Mouse (Mus musculus): ENCODE data around the gene Olfr11. TPM values are rescaled to one million over a fixed set of nuclear protein-coding genes. Genes with fewer than 3 reads are reported as not detected.

The Olfr11 gene
- total RNA-seq (2021): not detected

DNA sequence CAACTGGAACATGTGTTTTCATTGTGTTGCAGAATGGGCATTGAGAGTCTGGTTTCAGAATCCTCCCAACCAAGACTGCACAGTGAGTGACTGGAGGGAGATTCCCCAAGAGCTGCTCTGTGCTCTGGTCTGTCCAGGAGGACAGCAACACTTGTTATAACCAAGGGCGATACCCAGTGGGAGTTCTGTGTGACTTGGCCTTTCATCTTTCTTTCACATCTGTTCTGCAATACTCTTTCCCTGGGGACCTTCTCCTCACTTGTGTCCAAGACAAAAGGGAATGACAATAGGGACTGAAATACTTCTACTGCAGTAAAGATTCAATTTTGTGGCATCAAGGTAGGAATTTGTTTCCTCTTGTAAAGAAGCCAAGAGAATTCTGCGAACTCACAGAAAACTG is at the start of gene Olfr11:
Olfr11 (minus strand) TSS at position 101 of the 400 bp plus-strand sequence.
- DNase-seq: no peak

- no peak for DNase-seq
Observed at GRCm38 (mm10) chr13:21677305-21677704, 35.0 kb upstream of the Olfr11 start, which contains the start of gene Olfr1360. Olfr1360 (minus strand) TSS chr13:21677405.

DNA sequence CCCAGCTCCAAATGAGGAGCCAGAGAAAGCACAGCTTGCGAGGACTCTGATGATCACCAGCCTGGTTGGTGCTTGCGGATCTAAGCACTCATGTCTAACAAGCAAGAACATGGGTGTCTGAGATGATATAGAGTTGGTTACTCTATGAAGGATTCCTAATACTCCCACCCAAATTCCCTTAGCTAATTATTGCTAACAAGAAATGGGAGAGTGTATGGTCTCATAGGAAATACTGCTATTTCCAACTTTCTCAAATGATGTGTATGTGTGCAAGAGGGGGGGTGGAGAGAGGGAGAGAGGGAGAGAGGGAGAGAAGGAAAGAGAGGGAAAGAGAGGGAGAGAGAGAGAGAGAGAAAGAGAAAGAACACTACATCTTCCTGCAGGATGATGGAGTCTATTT is 21.0 kb upstream of the Olfr11 start, which contains the start of gene Olfr1361:
Olfr1361 (minus strand) TSS at position 101 of the 400 bp plus-strand sequence.
- no peak for DNase-seq

DNA sequence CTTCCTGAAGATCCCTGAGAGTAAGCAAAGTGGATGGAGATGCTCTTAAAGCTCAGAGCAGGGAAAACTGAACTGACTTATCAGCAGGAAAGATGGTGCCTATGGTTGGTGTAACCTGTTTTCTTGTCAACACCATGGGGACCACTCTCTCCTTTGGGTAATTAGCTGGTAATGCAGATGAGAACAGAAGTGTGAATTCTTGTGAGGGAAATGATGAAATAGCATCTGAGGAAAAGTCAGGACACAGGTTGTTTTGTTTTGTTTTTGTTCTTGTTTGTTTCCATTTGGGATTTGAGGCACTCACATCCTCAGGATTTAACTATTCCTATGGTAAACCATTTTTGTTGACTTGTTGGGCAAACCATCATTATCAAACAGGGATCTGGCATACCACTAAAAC is 28.4 kb downstream of the Olfr11 start, which contains the start of gene Olfr1362:
Olfr1362 (minus strand) TSS at position 101 of the 400 bp plus-strand sequence.
- DNase-seq: no peak

DNA sequence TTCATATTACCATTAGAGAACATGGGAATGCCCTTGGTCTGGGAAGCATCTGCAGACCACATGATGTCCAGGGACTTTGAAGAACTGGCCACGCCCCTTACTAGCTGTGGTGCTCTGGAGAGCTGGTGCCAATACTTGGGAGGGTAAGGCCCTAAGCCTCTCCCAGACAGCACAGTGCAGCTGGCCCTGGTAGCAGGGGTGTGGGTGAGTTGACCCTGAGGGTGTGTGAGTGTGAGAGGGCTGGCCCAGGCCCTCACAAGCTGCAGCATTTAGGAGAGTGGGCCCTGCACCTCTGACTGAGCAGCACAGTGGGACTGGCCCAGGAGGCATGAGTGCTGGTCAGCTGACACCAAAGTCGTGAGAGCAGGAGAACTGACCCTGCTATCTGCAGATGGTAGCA is 50.7 kb downstream of the Olfr11 start:
- DNase-seq: no peak

Other genes starting within 250 kb of the Olfr11 start
- 10 to 100 TPM; 37.9 to 43.5 TPM for gene Zkscan3, start 239.8 kb downstream of the Olfr11 start, total RNA-seq (2021)
- gene Pgbd1, start 201.5 kb downstream of the Olfr11 start, total RNA-seq (2021): under 1 TPM; 0.61 to 0.71 TPM
- 10 to 100 TPM; 17.7 to 19.1 TPM for gene Zscan26, start 188.8 kb downstream of the Olfr11 start, total RNA-seq (2021)
- under 1 TPM; 0.47 to 0.91 TPM for gene Nkapl, start 174.0 kb downstream of the Olfr11 start, total RNA-seq (2021)
- 1 to 10 TPM; 1.1 to 1.4 TPM for gene Zkscan4, start 163.6 kb downstream of the Olfr11 start, total RNA-seq (2021)
- gene Gm10065, start 163.1 kb downstream of the Olfr11 start, total RNA-seq (2021): not detected
- 10 to 100 TPM; 21.1 to 21.9 TPM for gene AK157302, start 147.3 kb downstream of the Olfr11 start, total RNA-seq (2021)
- gene Gm11273, start 141.1 kb downstream of the Olfr11 start, total RNA-seq (2021): 100 to 1,000 TPM; 183 to 189 TPM
- 10 to 100 TPM; 15.1 to 16.5 TPM for gene Zkscan8, start 111.4 kb downstream of the Olfr11 start, total RNA-seq (2021)
- not detected for gene Olfr1366, start 99.7 kb downstream of the Olfr11 start, total RNA-seq (2021)
- not detected for gene Olfr1535, start 82.6 kb downstream of the Olfr11 start, total RNA-seq (2021)
- gene Olfr1364, start 60.8 kb downstream of the Olfr11 start, total RNA-seq (2021): not detected
- not detected for gene Olfr1362, start 28.5 kb downstream of the Olfr11 start, total RNA-seq (2021)
- gene Olfr1361, start 20.9 kb upstream of the Olfr11 start, total RNA-seq (2021): not detected
- not detected for gene Olfr1360, start 34.9 kb upstream of the Olfr11 start, total RNA-seq (2021)
- gene Olfr1359, start 55.6 kb upstream of the Olfr11 start, total RNA-seq (2021): not detected
- 100 to 1,000 TPM; 413 to 441 TPM for gene Hist1h2bl, start 73.6 kb upstream of the Olfr11 start, total RNA-seq (2021)
- gene Hist1h2ai, start 73.9 kb upstream of the Olfr11 start, total RNA-seq (2021): 100 to 1,000 TPM; 376 to 467 TPM
- 100 to 1,000 TPM; 719 to 727 TPM for gene Hist1h3h, start 75.1 kb upstream of the Olfr11 start, total RNA-seq (2021)
- 100 to 1,000 TPM; 135 to 139 TPM for gene Hist1h2bm, start 79.5 kb upstream of the Olfr11 start, total RNA-seq (2021)
- gene Hist1h4j, start 92.5 kb upstream of the Olfr11 start, total RNA-seq (2021): 10 to 100 TPM; 84.6 to 87.5 TPM
- gene Hist1h4k, start 108.0 kb upstream of the Olfr11 start, total RNA-seq (2021): 1,000 to 10,000 TPM in 1 of 2 experiments, 100 to 1,000 TPM in 1; 995 to 1,039 TPM
- 100 to 1,000 TPM; 186 to 191 TPM for gene Hist1h2ak, start 111.3 kb upstream of the Olfr11 start, total RNA-seq (2021)
- gene Hist1h2bn, start 111.6 kb upstream of the Olfr11 start, total RNA-seq (2021): 100 to 1,000 TPM; 295 to 300 TPM
- gene Hist1h1b, start 138.1 kb upstream of the Olfr11 start, total RNA-seq (2021): 100 to 1,000 TPM; 295 to 307 TPM
- gene Hist1h3i, start 140.9 kb upstream of the Olfr11 start, total RNA-seq (2021): 100 to 1,000 TPM; 504 to 518 TPM
- 100 to 1,000 TPM in 1 of 2 experiments, 10 to 100 TPM in 1; 94.5 to 114 TPM for gene Hist1h2an, start 144.7 kb upstream of the Olfr11 start, total RNA-seq (2021)
- 100 to 1,000 TPM; 213 to 224 TPM for gene Hist1h2bp, start 144.9 kb upstream of the Olfr11 start, total RNA-seq (2021)
- gene Hist1h2bq, start 167.7 kb upstream of the Olfr11 start, total RNA-seq (2021): 100 to 1,000 TPM; 420 to 457 TPM
- gene Hist1h2ao, start 167.9 kb upstream of the Olfr11 start, total RNA-seq (2021): not detected
- gene Hist1h4m, start 169.2 kb upstream of the Olfr11 start, total RNA-seq (2021): 100 to 1,000 TPM; 679 to 704 TPM
- 10 to 100 TPM; 54.0 to 56.5 TPM for gene Hist1h4n, start 189.7 kb upstream of the Olfr11 start, total RNA-seq (2021)
- gene Hist1h2ap, start 191.0 kb upstream of the Olfr11 start, total RNA-seq (2021): 100 to 1,000 TPM; 717 to 739 TPM
- 100 to 1,000 TPM; 420 to 457 TPM for gene Hist1h2br, start 191.2 kb upstream of the Olfr11 start, total RNA-seq (2021)